Mouse (Mus musculus): Measurements from ENCODE around the gene Cryaa. TPM values are rescaled to one million over a fixed set of nuclear protein-coding genes. Genes with fewer than 3 reads are reported as not detected.
"Not testable (repeated sequence)": the region's sequence is repeated elsewhere in the genome, so short reads cannot be mapped to it uniquely, and the experiment has no call there.

The Cryaa gene
- total and polyA plus RNA-seq, 3 experiments, result 0.31 TPM; not detected in 2

DNA sequence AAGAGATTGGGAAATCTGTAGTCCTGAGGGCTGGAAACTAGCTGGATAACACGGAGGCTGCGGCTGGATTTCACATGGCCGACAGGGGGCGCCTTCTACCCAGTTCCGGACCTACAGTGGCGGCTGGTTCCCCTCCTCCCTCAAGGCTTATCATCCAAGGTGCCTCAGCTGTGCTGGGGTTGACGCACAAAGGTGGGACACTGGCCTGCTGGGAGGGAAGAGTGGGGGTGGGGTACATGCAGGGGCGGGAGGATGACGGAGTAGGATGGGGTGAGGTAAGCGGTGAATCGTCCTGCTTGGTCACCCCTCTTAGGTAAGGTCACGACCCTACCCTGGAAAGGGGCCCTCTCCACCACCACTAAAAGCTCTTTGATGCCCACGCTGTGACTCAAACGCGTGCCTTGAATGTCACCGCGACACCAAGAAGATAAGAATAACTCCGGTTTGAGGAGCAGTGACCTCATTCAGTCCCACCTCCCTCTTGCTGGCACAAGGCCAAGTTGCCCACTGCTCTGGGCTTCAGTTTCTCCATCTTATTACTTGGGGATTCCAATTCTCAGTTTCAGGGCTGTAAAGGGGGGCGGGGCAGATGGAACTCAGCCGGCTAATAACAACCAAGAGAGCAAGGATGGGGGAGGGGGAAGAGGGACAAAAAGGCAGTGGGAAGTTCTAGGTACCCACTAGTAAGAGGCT lies 15.9 kb downstream of the Cryaa start:
- Histone ChIP-seq H3K79me2 (replicated peaks; ENCODE audit: control insufficient read depth, insufficient read depth, low read length) (no peaks in the 10 kb centered on the region), H3K27me3 (ENCODE audit: control insufficient read depth, insufficient read depth, low read length) (no peaks in the 10 kb centered on the region), H3K4me1 (ENCODE audit: control insufficient read depth, insufficient read depth, low read length) (peaks cover 4% of the 10 kb centered on the region), H3K36me3 (ENCODE audit: control insufficient read depth, insufficient read depth, low read length) (no peaks in the 10 kb centered on the region), H3K27ac (no peak overlapping the region), H3K4me3 (no peak overlapping the region), H3K9ac (ENCODE audit: low read depth, low read length) (peak overlapping the region; percentile 29; the same call in 1 of the 2 replicates)
- TF ChIP-seq POLR2A (IDR thresholded peaks at IDR 0.05; ENCODE audit: insufficient read depth, low read depth, low read length) (no peak), EP300 (IDR thresholded peaks at IDR 0.05; ENCODE audit: insufficient read depth, low read depth, low read length) (peak; percentile 76; the same call in 1 of the 2 replicates), CTCF (IDR thresholded peaks at IDR 0.05) (peak; percentile 80)
- intact Hi-C loops (cut with DNase I), result loop anchor here (2.0 kb wide), 2 partner anchors 163 to 379 kb away; no protein-coding TSS in a partner anchor
- WGBS, result 4% methylated on average over 20 of the region's 20 CpGs
- DNase-seq, result peak; percentile 80 to 84

GRCm38 (mm10) chr17:31694023-31694376 lies 16.4 kb downstream of the Cryaa start:
- no peaks in the 10 kb centered on the region for H3K36me3 ChIP-seq (ENCODE audit: control insufficient read depth, insufficient read depth, low read length)
- no peak for TF ChIP-seq POLR2A (IDR thresholded peaks at IDR 0.05; ENCODE audit: insufficient read depth, low read depth, low read length)
- TF ChIP-seq EP300 (IDR thresholded peaks at IDR 0.05; ENCODE audit: insufficient read depth, low read depth, low read length), result no peak
- no peak for TF ChIP-seq CTCF (IDR thresholded peaks at IDR 0.05)
- no peaks in the 10 kb centered on the region for H3K79me2 ChIP-seq (replicated peaks; ENCODE audit: control insufficient read depth, insufficient read depth, low read length)
- no peaks in the 10 kb centered on the region for H3K27me3 ChIP-seq (ENCODE audit: control insufficient read depth, insufficient read depth, low read length)
- intact Hi-C loops (cut with DNase I), result no loop called here
- peaks cover 4% of the 10 kb centered on the region for H3K4me1 ChIP-seq (ENCODE audit: control insufficient read depth, insufficient read depth, low read length)
- H3K4me3 ChIP-seq, result no peak overlapping the region
- H3K9ac ChIP-seq (ENCODE audit: low read depth, low read length), result no peak overlapping the region
- 80% methylated on average over 7 of the region's 7 CpGs for WGBS
- H3K27ac ChIP-seq, result no peak overlapping the region
- no peak for DNase-seq

DNA sequence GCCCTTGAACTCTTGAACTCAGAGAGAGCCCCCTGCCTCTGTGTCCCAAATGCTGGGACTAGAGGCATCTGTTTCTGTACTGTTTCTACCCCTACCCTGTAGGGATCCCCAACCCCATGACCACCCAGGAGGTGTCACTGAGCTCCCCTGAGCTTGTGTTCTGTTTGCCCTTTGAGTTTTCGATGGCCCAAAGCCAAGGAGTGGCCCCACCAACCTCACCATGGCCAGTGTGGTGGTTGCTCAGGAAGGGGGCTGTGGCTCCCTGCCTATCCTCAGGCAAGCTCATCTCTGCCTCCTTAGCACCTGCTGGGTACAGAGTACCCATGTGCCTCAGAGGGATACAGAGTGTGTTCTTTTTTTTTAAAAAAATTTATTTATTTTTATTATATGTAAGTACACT lies 17.3 kb downstream of the Cryaa start:
- intact Hi-C loops (cut with DNase I), result no loop called here
- no peaks in the 10 kb centered on the region for H3K79me2 ChIP-seq (replicated peaks; ENCODE audit: control insufficient read depth, insufficient read depth, low read length)
- 92% methylated on average over 1 of the region's 1 CpGs for WGBS
- peaks cover 4% of the 10 kb centered on the region for H3K4me1 ChIP-seq (ENCODE audit: control insufficient read depth, insufficient read depth, low read length)
- no peak overlapping the region for H3K9ac ChIP-seq (ENCODE audit: low read depth, low read length)
- DNase-seq, result no peak
- H3K27ac ChIP-seq, result no peak overlapping the region
- H3K4me3 ChIP-seq, result no peak overlapping the region
- no peaks in the 10 kb centered on the region for H3K27me3 ChIP-seq (ENCODE audit: control insufficient read depth, insufficient read depth, low read length)
- TF ChIP-seq CTCF (IDR thresholded peaks at IDR 0.05), result no peak
- no peak for TF ChIP-seq POLR2A (IDR thresholded peaks at IDR 0.05; ENCODE audit: insufficient read depth, low read depth, low read length)
- TF ChIP-seq EP300 (IDR thresholded peaks at IDR 0.05; ENCODE audit: insufficient read depth, low read depth, low read length), result no peak
- H3K36me3 ChIP-seq (ENCODE audit: control insufficient read depth, insufficient read depth, low read length), result no peaks in the 10 kb centered on the region

DNA sequence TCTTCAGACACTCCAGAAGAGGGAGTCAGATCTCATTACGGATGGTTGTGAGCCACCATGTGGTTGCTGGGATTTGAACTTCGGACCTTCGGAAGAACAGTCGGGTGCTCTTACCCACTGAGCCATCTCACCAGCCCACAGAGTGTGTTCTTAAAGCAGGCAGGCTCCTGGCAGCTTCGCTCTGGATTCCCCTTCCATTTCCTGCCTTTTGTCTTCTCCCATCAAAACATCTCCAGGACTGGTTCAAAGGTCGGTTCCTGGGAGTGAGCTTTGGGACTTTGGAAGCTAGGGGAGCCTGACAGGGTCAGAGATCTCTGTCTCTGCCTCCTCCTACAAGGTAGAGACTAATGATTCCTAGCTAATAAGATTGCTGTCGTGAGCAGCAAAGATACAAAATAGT lies 17.7 kb downstream of the Cryaa start:
- 86% methylated on average over 7 of the region's 7 CpGs for WGBS
- H3K4me1 ChIP-seq (ENCODE audit: control insufficient read depth, insufficient read depth, low read length); H3K4me3 ChIP-seq; H3K9ac ChIP-seq (ENCODE audit: low read depth, low read length); intact Hi-C loops (cut with DNase I); DNase-seq; H3K27ac ChIP-seq; H3K79me2 ChIP-seq (replicated peaks; ENCODE audit: control insufficient read depth, insufficient read depth, low read length); H3K27me3 ChIP-seq (ENCODE audit: control insufficient read depth, insufficient read depth, low read length); H3K36me3 ChIP-seq (ENCODE audit: control insufficient read depth, insufficient read depth, low read length): not testable (repeated sequence)

GRCm38 (mm10) chr17:31698347-31698746 lies 20.7 kb downstream of the Cryaa start:
- Histone ChIP-seq H3K27ac (no peak overlapping the region), H3K27me3 (ENCODE audit: control insufficient read depth, insufficient read depth, low read length) (no peaks in the 10 kb centered on the region), H3K36me3 (ENCODE audit: control insufficient read depth, insufficient read depth, low read length) (no peaks in the 10 kb centered on the region), H3K4me3 (no peak overlapping the region), H3K9ac (ENCODE audit: low read depth, low read length) (no peak overlapping the region), H3K79me2 (replicated peaks; ENCODE audit: control insufficient read depth, insufficient read depth, low read length) (no peaks in the 10 kb centered on the region), H3K4me1 (ENCODE audit: control insufficient read depth, insufficient read depth, low read length) (peaks cover 3% of the 10 kb centered on the region)
- TF ChIP-seq POLR2A (IDR thresholded peaks at IDR 0.05; ENCODE audit: insufficient read depth, low read depth, low read length), result no peak
- TF ChIP-seq CTCF (IDR thresholded peaks at IDR 0.05), result no peak
- no peak for TF ChIP-seq EP300 (IDR thresholded peaks at IDR 0.05; ENCODE audit: insufficient read depth, low read depth, low read length)
- WGBS, result 78% methylated on average over 11 of the region's 11 CpGs
- intact Hi-C loops (cut with DNase I), result no loop called here
- no peak for DNase-seq

DNA sequence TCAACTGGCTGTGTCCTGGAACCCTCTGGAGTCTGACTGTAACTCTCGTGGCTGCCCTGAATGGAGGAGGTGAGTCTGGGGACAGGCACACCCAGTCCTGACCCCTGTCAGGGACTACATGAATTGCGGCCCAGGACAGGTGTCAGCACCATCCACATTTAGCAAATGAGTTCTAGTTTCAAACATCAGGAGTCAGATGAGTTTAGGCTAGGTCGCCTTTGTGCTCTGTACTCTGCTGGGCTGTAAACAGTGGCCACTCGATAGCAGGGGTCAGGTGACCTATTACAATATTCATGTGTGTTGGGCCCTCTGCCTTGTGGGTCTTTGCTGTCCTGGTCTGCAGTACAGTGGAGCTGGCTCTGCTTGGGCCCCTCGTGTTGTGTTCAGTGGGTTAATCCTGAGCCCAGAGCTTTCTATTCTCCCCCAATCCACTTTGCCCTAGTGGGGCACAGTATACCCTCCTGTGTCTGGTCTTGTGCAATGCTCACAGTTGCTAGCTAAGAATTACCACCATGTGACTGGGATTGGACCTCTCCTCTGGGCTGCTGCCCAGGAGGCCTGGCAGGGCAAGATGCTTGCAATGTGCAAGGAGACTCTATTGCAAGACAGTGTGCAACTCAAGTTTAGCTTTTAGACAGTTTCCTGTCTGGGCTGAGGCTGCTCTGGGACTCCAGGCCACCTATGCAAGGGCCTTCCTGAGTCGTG lies 25.8 kb downstream of the Cryaa start:
- peak; percentile 64 to 81 for DNase-seq
- intact Hi-C loops (cut with DNase I), result loop anchor here (5.0 kb wide), 1 partner anchor 44 kb away; no protein-coding TSS in a partner anchor
- no peaks in the 10 kb centered on the region for H3K36me3 ChIP-seq (ENCODE audit: control insufficient read depth, insufficient read depth, low read length)
- H3K79me2 ChIP-seq (replicated peaks; ENCODE audit: control insufficient read depth, insufficient read depth, low read length), result no peaks in the 10 kb centered on the region
- WGBS, result 52% methylated on average over 6 of the region's 6 CpGs
- no peak overlapping the region for H3K9ac ChIP-seq (ENCODE audit: low read depth, low read length)
- H3K4me1 ChIP-seq (ENCODE audit: control insufficient read depth, insufficient read depth, low read length), result peaks cover 4% of the 10 kb centered on the region; the same call in 1 of the 2 replicates
- H3K4me3 ChIP-seq, result no peak overlapping the region
- peak overlapping the region; percentile 70 for H3K27ac ChIP-seq
- H3K27me3 ChIP-seq (ENCODE audit: control insufficient read depth, insufficient read depth, low read length), result no peaks in the 10 kb centered on the region
- TF ChIP-seq POLR2A (IDR thresholded peaks at IDR 0.05; ENCODE audit: insufficient read depth, low read depth, low read length) (0 out of 2 replicates have a peak, but pooled peaks have one; percentile 20), CTCF (IDR thresholded peaks at IDR 0.05) (0 out of 2 replicates have a peak, but pooled peaks have one; percentile 6), EP300 (IDR thresholded peaks at IDR 0.05; ENCODE audit: insufficient read depth, low read depth, low read length) (peak; percentile 87)

All from heart, adult 2 months (tissue).